ENCODE assay signal across 9 mouse cellular contexts in genomic region chr3:104318911-104319310, GRCm38 (mm10).
A peak's percentile ranks its signal among the peaks of the same experiment; 100 is the strongest.
DNase-seq lines count a peak whose midpoint lies in the region; ATAC-seq lines count a peak whose summit lies in the region.
"Had no signal": no experiment of that assay in that cellular context is flagged by ENCODE, and none has a peak within 500 bp of the region (broad histone marks: within the 10 kb centered on the region; RNA-seq: fewer than 3 reads in every experiment).

No protein-coding gene starts in this region.

- peak; percentile 34 for DNase-seq in neural tube, embryonic 11.5 days (ENCODE audit: low spot score)
- peak; percentile 58 for DNase-seq in gastrocnemius, postnatal 14 days
- DNase-seq in hindbrain, embryonic 14.5 days (ENCODE audit: low spot score), result no peak
- DNase-seq in thymus, postnatal 14 days, result no peak

- H3K4me2 ChIP-seq in neural tube, embryonic 11.5 days (ENCODE audit: low read depth), result no peak overlapping the region
- no peak overlapping the region for H3K4me2 ChIP-seq in neural tube, embryonic 15.5 days
- no peak overlapping the region for H3K4me2 ChIP-seq in hindbrain, embryonic 14.5 days (replicated peaks)
- H3K4me2 ChIP-seq: embryonic facial prominence, embryonic 15.5 days had no signal

- WGBS in neural tube, embryonic 11.5 days, result 51% methylated on average over 8 of the region's 8 CpGs
- 29% methylated on average over 8 of the region's 8 CpGs for WGBS in neural tube, embryonic 15.5 days
- WGBS in hindbrain, embryonic 14.5 days, result 22% methylated on average over 8 of the region's 8 CpGs

- no peaks in the 10 kb centered on the region for H3K27me3 ChIP-seq in neural tube, embryonic 11.5 days (ENCODE audit: control insufficient read depth, insufficient read depth, low read length)
- H3K27me3 ChIP-seq in neural tube, embryonic 15.5 days (replicated peaks), result no peaks in the 10 kb centered on the region
- no peaks in the 10 kb centered on the region for H3K27me3 ChIP-seq in hindbrain, embryonic 14.5 days (ENCODE audit: control insufficient read depth, insufficient read depth, low read length)
- H3K27me3 ChIP-seq: embryonic facial prominence, embryonic 15.5 days had no signal

- no peaks in the 10 kb centered on the region for H3K36me3 ChIP-seq in neural tube, embryonic 11.5 days (ENCODE audit: control insufficient read depth, insufficient read depth, low read length)
- no peaks in the 10 kb centered on the region for H3K36me3 ChIP-seq in neural tube, embryonic 15.5 days
- no peaks in the 10 kb centered on the region for H3K36me3 ChIP-seq in hindbrain, embryonic 14.5 days (replicated peaks; ENCODE audit: control insufficient read depth, insufficient read depth)
- H3K36me3 ChIP-seq: embryonic facial prominence, embryonic 15.5 days had no signal

- H3K27ac ChIP-seq in neural tube, embryonic 11.5 days (ENCODE audit: low read depth, low read length), result no peak overlapping the region
- no peak overlapping the region for H3K27ac ChIP-seq in neural tube, embryonic 15.5 days (replicated peaks)
- H3K27ac ChIP-seq in hindbrain, embryonic 14.5 days, result no peak overlapping the region
- H3K27ac ChIP-seq: embryonic facial prominence, embryonic 15.5 days had no signal

- intact Hi-C loops in gastrocnemius, postnatal 14 days (cut with DNase I; ENCODE audit: low total_unique reads), result no loop called here

- H3K4me3 ChIP-seq in neural tube, embryonic 11.5 days (ENCODE audit: low read depth, low read length), result no peak overlapping the region
- H3K4me3 ChIP-seq in neural tube, embryonic 15.5 days (replicated peaks), result no peak overlapping the region
- H3K4me3 ChIP-seq in hindbrain, embryonic 14.5 days (replicated peaks; ENCODE audit: low read length), result no peak overlapping the region
- H3K4me3 ChIP-seq: embryonic facial prominence, embryonic 15.5 days had no signal

- H3K4me1 ChIP-seq in neural tube, embryonic 11.5 days (ENCODE audit: control insufficient read depth, insufficient read depth, low read length), result 0 out of 2 replicates have a peak, but pooled peaks cover 3% of the 10 kb centered on the region
- H3K4me1 ChIP-seq in neural tube, embryonic 15.5 days, result peaks cover 5% of the 10 kb centered on the region; the same call in 1 of the 2 replicates
- peaks cover 8% of the 10 kb centered on the region; the same call in 1 of the 2 replicates for H3K4me1 ChIP-seq in hindbrain, embryonic 14.5 days (replicated peaks; ENCODE audit: control insufficient read depth, insufficient read depth, low read length)
- H3K4me1 ChIP-seq: embryonic facial prominence, embryonic 15.5 days had no signal

- H3K9ac ChIP-seq in neural tube, embryonic 11.5 days (ENCODE audit: low read length), result no peak overlapping the region
- H3K9ac ChIP-seq in neural tube, embryonic 15.5 days (replicated peaks), result no peak overlapping the region
- H3K9ac ChIP-seq in hindbrain, embryonic 14.5 days, result no peak overlapping the region
- H3K9ac ChIP-seq: embryonic facial prominence, embryonic 15.5 days had no signal

- no peak for ATAC-seq in neural tube, embryonic 11.5 days (ENCODE audit: insufficient read depth, low FRiP score, low TSS enrichment)
- ATAC-seq in neural tube, embryonic 15.5 days (ENCODE audit: low FRiP score), result no peak
- ATAC-seq in hindbrain, embryonic 14.5 days (ENCODE audit: low FRiP score), result 0 out of 2 replicates have a peak, but pooled peaks have one; percentile 37
- peak; percentile 52 for ATAC-seq in megakaryocyte-erythroid progenitor cell, adult 5-6 weeks (replicated peaks; ENCODE audit: low FRiP score, low TSS enrichment, poor library complexity, severe bottlenecking)
- ATAC-seq in erythroid progenitor cell, adult 5-6 weeks (replicated peaks; ENCODE audit: low FRiP score, poor library complexity, severe bottlenecking), result no peak
- no peak for ATAC-seq in granulocyte monocyte progenitor cell, adult 5-6 weeks (replicated peaks; ENCODE audit: poor library complexity, severe bottlenecking)

- H3K9me3 ChIP-seq in neural tube, embryonic 11.5 days (ENCODE audit: control insufficient read depth, low read length), result no peaks in the 10 kb centered on the region
- no peaks in the 10 kb centered on the region for H3K9me3 ChIP-seq in neural tube, embryonic 15.5 days (replicated peaks)
- H3K9me3 ChIP-seq in hindbrain, embryonic 14.5 days (ENCODE audit: control insufficient read depth, low read length), result no peaks in the 10 kb centered on the region
- H3K9me3 ChIP-seq: embryonic facial prominence, embryonic 15.5 days had no signal

Comparison
In these comparisons a context has a peak if more than half of its experiments do, and no peak if none do; other contexts are left out.
1. ATAC-seq: peak in hindbrain, embryonic 14.5 days (single experiment) and megakaryocyte-erythroid progenitor cell, adult 5-6 weeks (single experiment); none in neural tube, embryonic 11.5 days (single experiment), neural tube, embryonic 15.5 days (single experiment), erythroid progenitor cell, adult 5-6 weeks (single experiment) and granulocyte monocyte progenitor cell, adult 5-6 weeks (single experiment).
2. DNase-seq: peak in neural tube, embryonic 11.5 days (single experiment) and gastrocnemius, postnatal 14 days (single experiment); none in hindbrain, embryonic 14.5 days (single experiment) and thymus, postnatal 14 days (single experiment).